Mouse (Mus musculus) thymus, adult 2 months (tissue): Measurements from ENCODE around the gene Pafah2. TPM values are rescaled to one million over a fixed set of nuclear protein-coding genes. Genes with fewer than 3 reads are reported as not detected.
A peak's percentile ranks its signal among the peaks of the same experiment; 100 is the strongest.

Experiments used
- DNase-seq: peaks from one replicate; pipeline ENCODE4 v3.0.0; 2021
- H3K27ac ChIP-seq: fragments of 200-500 bp; 2 replicates; pipeline ENCODE4 v1.5.1; 2012; ENCODE audit warnings: low read length, control low read depth; ENCODE audit not compliant: control insufficient read depth, insufficient read depth
- H3K27me3 ChIP-seq: fragments of 200-500 bp; 2 replicates; pipeline ENCODE4 v1.6.1; 2012; ENCODE audit warnings: mild to moderate bottlenecking, low read length, moderate library complexity, mixed read lengths; ENCODE audit not compliant: control insufficient read depth, insufficient read depth
- H3K36me3 ChIP-seq: fragments of 200-500 bp; 2 replicates; pipeline ENCODE4 v1.6.1; 2012; ENCODE audit warnings: mild to moderate bottlenecking, low read length, moderate library complexity; ENCODE audit not compliant: control insufficient read depth, insufficient read depth
- H3K4me1 ChIP-seq: fragments of 200-500 bp; replicated peaks from 2 replicates; pipeline ENCODE4 v1.6.1; 2012; ENCODE audit warnings: low read length; ENCODE audit not compliant: control insufficient read depth, insufficient read depth
- H3K4me3 ChIP-seq: fragments of 200-500 bp; 2 replicates; pipeline ENCODE4 v1.5.1; 2012; ENCODE audit warnings: mild to moderate bottlenecking, low read length, control low read depth, moderate library complexity; ENCODE audit not compliant: control insufficient read depth, insufficient read depth
- CTCF ChIP-seq: fragments of 200-500 bp; IDR thresholded peaks from 2 replicates; pipeline ENCODE4 v1.5.1; 2012; ENCODE audit warnings: mild to moderate bottlenecking, control low read depth, low read length, moderate library complexity, borderline replicate concordance; ENCODE audit not compliant: control insufficient read depth, poor library complexity, insufficient read depth; ENCODE audit errors: extremely low read depth
- POLR2A ChIP-seq: fragments of 200-500 bp; IDR thresholded peaks from 2 replicates; pipeline ENCODE4 v1.6.1; 2012; ENCODE audit warnings: mild to moderate bottlenecking, low read length, control low read depth, moderate library complexity; ENCODE audit not compliant: control insufficient read depth, poor library complexity, insufficient read depth; ENCODE audit errors: extremely low read depth
- whole genome bisulfite sequencing: fragments of 180-500 bp; shearing (Covaris S2); methylation state at CpG from one replicate; pipeline ENCODE4 v1.1.7; 2018; 5-methylcytosine and 5-hydroxymethylcytosine counted together
- polyA plus RNA-seq: library from polyadenylated mRNA; depleted of rRNA; stranded (reverse); fragments of >200 nt; gene quantifications from 2 replicates; pipeline ENCODE4 v1.2.3, GENCODE M21; 2012

The Pafah2 gene
- polyA plus RNA-seq, 1 experiment = 12.2 TPM

DNA sequence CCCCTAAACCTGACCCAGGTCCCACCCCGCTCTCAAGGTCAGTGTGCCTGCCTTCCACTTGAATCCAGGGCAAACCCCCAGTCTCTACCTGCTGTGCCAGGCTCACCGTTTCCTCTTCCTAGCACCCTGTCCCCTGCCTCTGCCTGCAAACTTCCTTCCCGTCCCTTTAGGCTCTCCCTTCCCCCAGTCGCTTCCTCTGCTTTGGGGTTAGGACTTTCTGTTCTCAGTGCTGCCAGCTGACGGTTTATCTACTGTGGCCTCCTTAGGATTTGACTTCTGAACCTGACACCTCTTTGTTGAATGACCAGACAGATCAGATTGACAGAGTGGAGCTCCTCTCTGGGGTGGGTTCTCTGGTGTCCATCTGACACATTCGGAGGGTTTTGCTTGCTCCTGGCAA is 59.2 kb downstream of the Pafah2 start:
- H3K27me3 ChIP-seq = no peaks in the 10 kb centered on the region
- H3K4me1 ChIP-seq = peaks cover 29% of the 10 kb centered on the region
- peak; percentile 42 for DNase-seq
- peak overlapping the region; percentile 53; the same call in 1 of the 2 replicates for H3K27ac ChIP-seq
- TF ChIP-seq CTCF (no peak), POLR2A (no peak)
- H3K36me3 ChIP-seq = no peaks in the 10 kb centered on the region
- WGBS = 14% methylated on average over 6 of the region's 6 CpGs
- 0 out of 2 replicates have a peak overlapping the region, but pooled peaks have one; percentile 7 for H3K4me3 ChIP-seq

DNA sequence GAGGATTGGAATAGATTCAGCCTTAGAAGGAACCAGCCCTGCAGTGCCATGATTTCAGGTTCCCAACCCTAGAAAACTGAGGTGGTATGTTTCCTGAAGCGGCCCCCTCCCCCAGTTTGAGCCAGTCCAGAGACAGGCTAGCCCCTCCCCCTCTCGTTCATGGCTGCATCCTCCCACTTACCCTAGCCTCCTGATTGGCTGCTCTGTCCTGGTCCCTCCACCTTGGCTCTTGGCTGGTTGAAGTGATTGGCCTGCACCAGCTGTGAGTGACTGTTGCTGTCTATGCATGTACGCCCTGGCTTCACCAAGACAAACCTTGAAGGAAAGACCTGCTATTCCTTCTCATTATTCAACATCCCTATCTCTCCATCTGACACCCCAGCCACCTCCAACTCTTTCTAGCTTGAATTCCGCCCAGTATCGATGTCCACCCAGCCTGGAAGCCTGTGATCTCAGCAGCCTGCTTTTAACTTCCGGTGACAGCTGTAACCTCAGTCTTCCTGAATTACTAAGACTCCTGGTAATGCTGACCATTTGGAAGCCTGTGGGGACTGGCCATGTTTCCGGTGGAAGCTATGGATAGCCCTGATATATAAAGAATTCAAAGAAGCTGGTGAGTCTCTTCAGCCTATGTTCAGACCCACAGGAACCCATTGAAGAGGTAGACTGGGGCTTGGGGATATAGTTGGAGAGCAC is 61.2 kb downstream of the Pafah2 start:
- Histone ChIP-seq H3K27me3 (no peaks in the 10 kb centered on the region), H3K4me3 (no peak overlapping the region), H3K27ac (no peak overlapping the region), H3K36me3 (no peaks in the 10 kb centered on the region), H3K4me1 (peaks cover 33% of the 10 kb centered on the region)
- no peak for TF ChIP-seq CTCF
- no peak for TF ChIP-seq POLR2A
- no peak for DNase-seq
- 86% methylated on average over 7 of the region's 7 CpGs for WGBS

DNA sequence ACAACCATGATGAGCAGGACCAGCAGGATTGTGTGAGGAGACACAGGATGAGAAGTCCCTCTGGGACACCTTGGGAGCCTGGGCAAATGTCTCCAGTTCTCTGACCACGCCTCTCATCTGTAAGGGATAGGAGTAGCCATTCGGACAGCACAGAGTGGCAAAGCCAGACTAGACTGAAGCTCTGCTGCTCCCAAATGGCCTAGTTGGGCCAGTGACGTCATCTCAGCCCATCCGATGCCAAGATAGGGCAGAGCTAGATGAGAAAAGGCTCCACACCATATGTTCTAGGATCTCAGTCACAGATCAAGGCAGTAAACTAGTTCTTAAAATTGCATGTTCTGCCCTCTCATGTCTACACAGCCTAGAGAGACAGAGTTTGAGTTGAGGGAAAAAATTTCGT is 62.7 kb downstream of the Pafah2 start:
- Histone ChIP-seq H3K4me1 (peaks cover 33% of the 10 kb centered on the region), H3K36me3 (no peaks in the 10 kb centered on the region), H3K27me3 (no peaks in the 10 kb centered on the region), H3K27ac (no peak overlapping the region), H3K4me3 (no peak overlapping the region)
- no peak for DNase-seq
- 94% methylated on average over 5 of the region's 5 CpGs for WGBS
- no peak for TF ChIP-seq CTCF
- TF ChIP-seq POLR2A = no peak

DNA sequence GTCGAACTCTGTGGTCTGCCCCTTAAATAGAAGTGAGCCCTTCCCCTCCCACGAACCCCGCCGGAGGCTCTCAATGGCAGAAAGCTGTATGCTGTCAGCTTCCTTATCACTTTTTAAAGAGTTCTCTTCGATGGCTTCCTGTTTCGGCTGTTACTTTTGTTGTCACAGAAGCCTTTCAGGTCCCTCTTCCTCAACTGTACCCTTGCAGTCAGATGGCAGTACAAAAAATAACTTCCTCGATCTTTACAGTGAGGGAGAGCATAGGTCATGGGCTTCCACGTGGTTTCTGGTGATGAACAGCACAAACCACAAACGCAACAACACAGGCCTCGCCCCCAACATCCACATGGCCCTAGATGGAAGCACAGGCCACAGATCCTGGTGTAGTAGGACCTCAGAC is 64.2 kb downstream of the Pafah2 start:
- H3K36me3 ChIP-seq = no peaks in the 10 kb centered on the region
- H3K4me3 ChIP-seq = no peak overlapping the region
- H3K27ac ChIP-seq = peak overlapping the region; percentile 82
- peak; percentile 51 for DNase-seq
- 7% methylated on average over 10 of the region's 10 CpGs for WGBS
- TF ChIP-seq POLR2A (no peak), CTCF (no peak)
- peaks cover 29% of the 10 kb centered on the region for H3K4me1 ChIP-seq
- H3K27me3 ChIP-seq = no peaks in the 10 kb centered on the region

DNA sequence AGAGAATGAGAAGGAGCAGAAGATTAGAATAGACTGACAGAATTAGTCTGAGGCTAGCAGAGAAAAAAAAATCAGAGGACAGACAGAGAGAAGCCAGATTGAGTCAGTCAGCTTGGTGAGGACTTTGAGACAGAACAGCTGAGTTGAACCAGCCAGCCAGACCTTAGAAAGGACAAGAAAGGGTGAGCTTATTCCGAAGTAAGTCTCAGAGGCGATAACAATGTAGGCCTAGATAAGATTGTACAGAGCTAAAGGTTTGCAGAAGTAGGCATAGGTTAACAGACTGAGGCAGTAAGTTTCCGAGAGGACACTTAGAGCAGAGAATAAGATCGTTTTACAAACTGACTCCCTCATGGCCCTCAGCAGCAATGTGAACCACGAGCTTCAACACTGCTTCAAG is 65.1 kb downstream of the Pafah2 start:
- 77% methylated on average over 5 of the region's 5 CpGs for WGBS
- no peak for DNase-seq
- TF ChIP-seq POLR2A (no peak), CTCF (no peak)
- H3K27ac ChIP-seq = no peak overlapping the region
- H3K4me1 ChIP-seq = peaks cover 30% of the 10 kb centered on the region
- H3K36me3 ChIP-seq = no peaks in the 10 kb centered on the region
- H3K4me3 ChIP-seq = no peak overlapping the region
- H3K27me3 ChIP-seq = no peaks in the 10 kb centered on the region

DNA sequence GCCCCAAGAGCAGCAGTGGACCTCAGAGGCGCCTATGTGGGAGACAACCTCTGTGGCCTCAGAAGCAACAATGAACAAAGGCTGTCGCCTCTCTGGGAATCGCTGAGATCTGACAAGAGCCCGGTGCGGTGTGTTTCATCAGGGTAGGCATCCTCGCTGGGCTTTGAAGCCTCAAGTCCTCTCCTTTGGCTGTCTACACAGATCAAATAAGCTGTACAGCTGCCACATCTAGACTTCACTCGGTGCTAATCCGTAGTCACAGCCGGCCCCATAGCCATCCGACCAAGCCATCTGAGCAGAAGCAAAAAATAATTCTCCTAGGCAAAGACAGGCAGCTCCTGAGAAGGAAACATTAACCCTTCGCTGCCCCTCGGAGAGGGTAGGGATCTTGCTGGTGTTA is 69.7 kb downstream of the Pafah2 start:
- H3K36me3 ChIP-seq = peaks cover under 1% of the 10 kb centered on the region
- 27% methylated on average over 12 of the region's 12 CpGs for WGBS

More for the DNA sequence above, 69.7 kb downstream of the Pafah2 start:
- Histone ChIP-seq H3K27me3 (no peaks in the 10 kb centered on the region), H3K4me1 (peaks cover 18% of the 10 kb centered on the region), H3K4me3 (no peak overlapping the region), H3K27ac (no peak overlapping the region)
- TF ChIP-seq POLR2A = no peak
- TF ChIP-seq CTCF = no peak
- DNase-seq = no peak
